Mouse (Mus musculus) Patski (cell line): ENCODE measurements around the gene Nutm2. TPM values are rescaled to one million over a fixed set of nuclear protein-coding genes. Genes with fewer than 3 reads are reported as not detected.
"Not testable (repeated sequence)": the region's sequence is repeated elsewhere in the genome, so short reads cannot be mapped to it uniquely, and the experiment has no call there.

Experiments used
- ATAC-seq: fragments of 100-300 bp; one replicate; pipeline ENCODE4 v1.8.0; 2021
- CTCF ChIA-PET: fragments of 350-600 bp; sonication (Branson Sonifier 250); formaldehyde crosslinking; loops from one replicate; lab custom pipeline; 2022; ENCODE audit warnings: inconsistent platforms; lab: Charles Lee
- POLR2A ChIA-PET: fragments of 350-600 bp; sonication (Branson Sonifier 250); formaldehyde crosslinking; loops from one replicate; lab custom pipeline; 2022; ENCODE audit warnings: antibody characterized with exemption, inconsistent platforms; lab: Charles Lee
- DNase-seq: peaks from one replicate; pipeline ENCODE4 v3.0.0-alpha.2; 2011; ENCODE audit warnings: low read depth, low spot score
- H3K27me3 ChIP-seq: fragments of 371-371 bp; one replicate; pipeline ENCODE4 v1.5.1; 2021
- CTCF ChIP-seq: fragments of 100-300 bp; IDR thresholded peaks from one replicate; pipeline ENCODE4 v1.5.1; 2021
- in situ Hi-C: fragments of 300-500 bp; cut with MboI; formaldehyde crosslinking; loops from 3 replicates; pipeline ENCODE4 v1.11.1; 2018; ENCODE audit warnings: low pct_unique_long_range_greater_than_20kb, mixed read lengths
- polyA plus RNA-seq: library from polyadenylated mRNA; unstranded; gene quantifications from one replicate; pipeline ENCODE4 v1.2.3, GENCODE M21; 2021

The Nutm2 gene
- polyA plus RNA-seq, 1 experiment from 2014 or later: not detected

DNA sequence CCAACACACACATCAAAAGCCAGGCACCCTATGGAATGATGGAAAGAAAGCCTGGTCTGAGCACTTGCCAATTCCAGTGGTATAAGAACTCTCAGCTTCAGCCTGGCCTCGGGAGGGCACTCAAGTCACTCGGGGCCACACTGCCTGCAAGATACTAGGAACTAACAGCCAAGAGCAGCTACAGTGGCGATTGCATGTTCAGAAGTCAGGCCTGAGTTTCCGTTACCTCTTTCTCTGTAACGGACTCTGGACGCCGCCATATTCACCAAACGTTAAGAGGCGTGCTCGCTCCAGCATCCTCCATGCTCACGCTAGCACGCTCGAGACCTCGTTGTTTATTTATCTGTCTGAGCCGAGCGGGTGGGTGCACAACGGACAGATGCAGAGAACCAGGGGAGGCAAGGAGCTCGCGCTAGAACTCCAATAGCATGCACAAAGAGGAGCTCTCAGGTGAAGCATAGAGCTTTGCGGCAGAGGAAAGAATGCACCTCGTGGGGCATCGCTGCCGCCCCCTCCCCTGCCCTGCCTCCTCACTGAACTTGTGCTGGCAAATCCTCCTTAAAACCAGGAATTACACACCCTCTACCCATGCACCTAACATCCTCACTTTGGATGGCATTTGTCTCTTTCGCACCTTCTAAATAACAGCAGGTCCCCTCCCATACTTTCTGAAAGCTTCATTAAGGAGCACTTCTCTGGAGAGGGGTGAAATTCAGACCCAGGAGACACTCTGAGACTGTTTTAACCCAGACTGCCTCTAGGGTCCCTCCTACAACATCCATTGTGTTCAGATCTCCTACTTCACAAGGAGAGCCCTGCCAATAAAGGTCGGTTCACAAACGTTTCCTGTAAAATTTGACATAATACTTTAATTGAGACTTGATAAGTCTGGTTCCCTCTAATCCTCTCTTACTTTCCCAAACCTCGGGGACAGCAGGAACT lies 2.2 kb upstream of the Nutm2 start:
- ATAC-seq (no peak), DNase-seq (no peak)
- ChIA-PET CTCF (no interaction called here), POLR2A (no interaction called here)
- no peak for TF ChIP-seq CTCF
- in situ Hi-C loops: no loop called here
- H3K27me3 ChIP-seq: peaks cover 53% of the 10 kb centered on the region

- DNase-seq, POLR2A ChIA-PET, ATAC-seq, in situ Hi-C loops, CTCF ChIA-PET: not testable (repeated sequence)
- peaks cover 16% of the 10 kb centered on the region for H3K27me3 ChIP-seq
Observed at GRCm38 (mm10) chr13:50488510-50488909, 21.4 kb downstream of the Nutm2 start.

DNA sequence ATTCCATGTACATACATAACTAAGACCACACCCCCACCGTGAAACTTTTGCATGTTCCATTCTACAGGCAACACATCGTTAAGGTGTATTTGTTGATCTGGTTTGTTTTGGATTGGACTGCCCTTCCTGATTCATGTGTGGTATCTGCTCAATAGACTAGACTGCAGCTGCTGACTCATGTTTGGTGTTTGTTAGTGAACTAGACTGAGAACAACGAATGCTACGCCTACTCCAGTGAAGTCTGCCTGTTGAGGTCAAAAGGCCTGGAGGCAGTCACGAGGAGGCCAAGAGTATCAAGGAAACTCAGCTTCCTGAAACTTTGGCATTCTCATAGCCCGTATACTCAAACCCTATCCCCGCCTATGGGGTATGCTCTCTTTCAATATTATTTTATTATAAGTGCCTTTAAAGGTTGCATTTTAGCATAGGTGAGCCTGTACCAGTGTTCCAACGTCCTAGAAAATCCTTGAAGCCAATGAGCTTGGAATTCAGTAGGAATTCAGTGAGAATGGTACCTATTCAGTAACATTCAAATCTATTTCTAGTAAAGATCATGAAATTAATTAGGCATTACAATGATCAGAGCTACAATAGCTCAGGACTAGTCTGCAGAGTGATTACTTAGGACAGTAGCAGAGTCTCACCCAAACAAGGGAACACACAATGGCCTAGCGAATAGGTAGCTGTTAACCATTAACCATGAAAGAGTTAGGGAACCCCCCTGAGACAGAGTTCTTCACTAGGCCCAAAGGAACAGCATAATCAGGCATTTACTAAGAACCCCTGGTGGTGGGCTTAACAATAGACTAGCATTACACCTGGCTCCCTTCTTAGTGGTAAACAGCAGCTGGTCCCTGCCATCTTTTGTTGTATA lies 43.6 kb downstream of the Nutm2 start:
- CTCF ChIA-PET, in situ Hi-C loops, POLR2A ChIA-PET, H3K27me3 ChIP-seq, DNase-seq, ATAC-seq: not testable (repeated sequence)

Other genes starting within 250 kb of the Nutm2 start
- gene Gm906, start 217.0 kb upstream of the Nutm2 start, polyA plus RNA-seq: not detected
- gene Fbxw17, start 49.4 kb upstream of the Nutm2 start, polyA plus RNA-seq: 26.1 TPM
- not detected for gene Gm47429, start 23.4 kb upstream of the Nutm2 start, polyA plus RNA-seq
- gene Gm904, start 175.9 kb downstream of the Nutm2 start, polyA plus RNA-seq: not detected
- not detected for gene Gm8765, start 231.0 kb downstream of the Nutm2 start, polyA plus RNA-seq